Mouse (Mus musculus) heart, adult 2 months (tissue): ENCODE measurements around the gene Strada.

Experiments
- CTCF ChIP-seq: fragments of 200-600 bp; IDR thresholded peaks from 2 replicates; pipeline ENCODE4 v1.8.1; 2022; ENCODE audit warnings: antibody characterized with exemption, mild to moderate bottlenecking, moderate library complexity
- POLR2A ChIP-seq: fragments of 200-500 bp; IDR thresholded peaks from 2 replicates; pipeline ENCODE4 v1.6.1; 2011; ENCODE audit warnings: mild to moderate bottlenecking, low read depth, low read length, control low read depth; ENCODE audit not compliant: insufficient read depth

- TF ChIP-seq CTCF (no peak), POLR2A (no peak)
These were observed 12.9 kb upstream of the Strada start for GRCm38 (mm10) chr11:106214856-106215255.
